Comparison of ENCODE assay signal across 8 mouse cellular contexts in genomic region chr9:121761091-121761665, GRCm38 (mm10). TPM values are rescaled to one million over a fixed set of nuclear protein-coding genes. Genes with fewer than 3 reads are reported as not detected.
A peak's percentile ranks its signal among the peaks of the same experiment; 100 is the strongest.
DNase-seq lines count a peak whose midpoint lies in the region; ATAC-seq lines count a peak whose summit lies in the region.

No protein-coding gene starts in this region.

- H3K27me3 ChIP-seq in megakaryocyte, embryonic 14.5 days (replicated peaks): peaks cover 81% of the 10 kb centered on the region
- no peaks in the 10 kb centered on the region for H3K27me3 ChIP-seq in embryonic facial prominence, embryonic 15.5 days
- H3K27me3 ChIP-seq in intestine, embryonic 16.5 days (replicated peaks; ENCODE audit: control insufficient read depth, insufficient read depth, low read length): no peaks in the 10 kb centered on the region
- H3K27me3 ChIP-seq in stomach, embryonic 15.5 days (replicated peaks): no peaks in the 10 kb centered on the region

- peak overlapping the region; percentile 67; the same call in 1 of the 2 replicates for H3K9ac ChIP-seq in embryonic facial prominence, embryonic 15.5 days
- peak overlapping the region; percentile 92 for H3K9ac ChIP-seq in intestine, embryonic 16.5 days (ENCODE audit: low read depth, low read length)
- peak overlapping the region; percentile 19; the same call in 1 of the 2 replicates for H3K9ac ChIP-seq in stomach, embryonic 15.5 days

- H3K4me2 ChIP-seq in embryonic facial prominence, embryonic 15.5 days (replicated peaks): peak overlapping the region; percentile 85
- peak overlapping the region; percentile 97 for H3K4me2 ChIP-seq in intestine, embryonic 16.5 days (ENCODE audit: low read depth, low read length)
- peak overlapping the region; percentile 94 for H3K4me2 ChIP-seq in stomach, embryonic 15.5 days

- peak overlapping the region; percentile 33 for H3K4me3 ChIP-seq in megakaryocyte, embryonic 14.5 days (replicated peaks)
- peak overlapping the region; percentile 74 for H3K4me3 ChIP-seq in embryonic facial prominence, embryonic 15.5 days (replicated peaks)
- peak overlapping the region; percentile 81 for H3K4me3 ChIP-seq in intestine, embryonic 16.5 days (ENCODE audit: low read length)
- peak overlapping the region; percentile 61 for H3K4me3 ChIP-seq in stomach, embryonic 15.5 days (replicated peaks)

- peak overlapping the region; percentile 92 for H3K27ac ChIP-seq in embryonic facial prominence, embryonic 15.5 days (replicated peaks)
- H3K27ac ChIP-seq in intestine, embryonic 16.5 days (ENCODE audit: low read length): no peak overlapping the region; the same call in 1 of the 2 replicates
- H3K27ac ChIP-seq in stomach, embryonic 15.5 days: peak overlapping the region; percentile 88; the same call in 1 of the 2 replicates

- 52% methylated on average over 10 of the region's 10 CpGs for WGBS in embryonic facial prominence, embryonic 15.5 days
- 58% methylated on average over 10 of the region's 10 CpGs for WGBS in intestine, embryonic 16.5 days
- WGBS in stomach, embryonic 15.5 days: 58% methylated on average over 10 of the region's 10 CpGs

- ATAC-seq in megakaryocyte, adult 5-6 weeks (ENCODE audit: poor library complexity, severe bottlenecking): no peak
- ATAC-seq in embryonic facial prominence, embryonic 15.5 days (ENCODE audit: insufficient number of reproducible peaks, low FRiP score, low TSS enrichment, low read depth): no peak
- ATAC-seq in intestine, embryonic 16.5 days: no peak
- ATAC-seq in stomach, embryonic 15.5 days (ENCODE audit: insufficient read depth, low FRiP score, low read depth): no peak

- H3K36me3 ChIP-seq in megakaryocyte, embryonic 14.5 days (replicated peaks; ENCODE audit: low read length): peaks cover 22% of the 10 kb centered on the region
- peaks cover 42% of the 10 kb centered on the region for H3K36me3 ChIP-seq in embryonic facial prominence, embryonic 15.5 days
- peaks cover 12% of the 10 kb centered on the region; the same call in 1 of the 2 replicates for H3K36me3 ChIP-seq in intestine, embryonic 16.5 days (ENCODE audit: control insufficient read depth, insufficient read depth, low read length)
- H3K36me3 ChIP-seq in stomach, embryonic 15.5 days: peaks cover 24% of the 10 kb centered on the region

- H3K4me1 ChIP-seq in megakaryocyte, embryonic 14.5 days: peaks cover 46% of the 10 kb centered on the region
- peaks cover 68% of the 10 kb centered on the region for H3K4me1 ChIP-seq in embryonic facial prominence, embryonic 15.5 days
- peaks cover 31% of the 10 kb centered on the region for H3K4me1 ChIP-seq in intestine, embryonic 16.5 days (ENCODE audit: control insufficient read depth, insufficient read depth, low read length)
- peaks cover 27% of the 10 kb centered on the region for H3K4me1 ChIP-seq in stomach, embryonic 15.5 days

- no peaks in the 10 kb centered on the region for H3K9me3 ChIP-seq in megakaryocyte, embryonic 14.5 days
- no peaks in the 10 kb centered on the region for H3K9me3 ChIP-seq in embryonic facial prominence, embryonic 15.5 days (replicated peaks)
- H3K9me3 ChIP-seq in intestine, embryonic 16.5 days (ENCODE audit: control insufficient read depth, low read length): no peaks in the 10 kb centered on the region
- no peaks in the 10 kb centered on the region for H3K9me3 ChIP-seq in stomach, embryonic 15.5 days

- DNase-seq in layer of hippocampus, adult 9-10 months (ENCODE audit: low spot score): no peak
- DNase-seq in layer of hippocampus, adult 11-12 months (ENCODE audit: low spot score): no peak
- DNase-seq in thymus, postnatal 14 days: no peak

RNA-seq across cellular contexts. Expression of gene Zfp651, which starts 2.0 kb away (rescaled TPM):
- 1.9 and 2.9 TPM in 2 replicates for polyA plus RNA-seq in megakaryocyte, embryonic 14.5 days (2012; ENCODE audit: insufficient read depth, low replicate concordance)
- total RNA-seq in megakaryocyte, adult 5-6 weeks (2015): not detected in 2 replicates
- total RNA-seq in megakaryocyte, adult 5-6 weeks (2017): not detected in 2 replicates
- polyA plus RNA-seq in embryonic facial prominence, embryonic 15.5 days (2015; fragmentation: Nextera tagmentation; extraction: Ambion mirVana): 34.0 and 35.4 TPM in 2 replicates
- polyA plus RNA-seq in intestine, embryonic 16.5 days (2015; fragmentation: Nextera tagmentation; extraction: Ambion mirVana): 4.0 and 4.8 TPM in 2 replicates
- polyA plus RNA-seq in stomach, embryonic 15.5 days (2015; fragmentation: Nextera tagmentation; extraction: Ambion mirVana): 18.9 and 20.8 TPM in 2 replicates

RNA-seq across cellular contexts. Expression of gene Klhl40, which starts 16.2 kb away (rescaled TPM):
- polyA plus RNA-seq in megakaryocyte, embryonic 14.5 days (2012; ENCODE audit: insufficient read depth, low replicate concordance): not detected in 2 replicates
- total RNA-seq in megakaryocyte, adult 5-6 weeks (2015): not detected in 2 replicates
- not detected in 2 replicates for total RNA-seq in megakaryocyte, adult 5-6 weeks (2017)
- 16.7 and 23.2 TPM in 2 replicates for polyA plus RNA-seq in embryonic facial prominence, embryonic 15.5 days (2015; fragmentation: Nextera tagmentation; extraction: Ambion mirVana)
- 0.27 and 0.32 TPM in 2 replicates for polyA plus RNA-seq in intestine, embryonic 16.5 days (2015; fragmentation: Nextera tagmentation; extraction: Ambion mirVana)
- polyA plus RNA-seq in stomach, embryonic 15.5 days (2015; fragmentation: Nextera tagmentation; extraction: Ambion mirVana): 0.59 and 0.70 TPM in 2 replicates

RNA-seq across cellular contexts. Expression of gene Hhatl, which starts 31.1 kb away (rescaled TPM):
- not detected in 2 replicates for polyA plus RNA-seq in megakaryocyte, embryonic 14.5 days (2012; ENCODE audit: insufficient read depth, low replicate concordance)
- not detected in 2 replicates for total RNA-seq in megakaryocyte, adult 5-6 weeks (2015)
- not detected in 2 replicates for total RNA-seq in megakaryocyte, adult 5-6 weeks (2017)
- 1.2 and 2.5 TPM in 2 replicates for polyA plus RNA-seq in embryonic facial prominence, embryonic 15.5 days (2015; fragmentation: Nextera tagmentation; extraction: Ambion mirVana)
- polyA plus RNA-seq in intestine, embryonic 16.5 days (2015; fragmentation: Nextera tagmentation; extraction: Ambion mirVana): 1.2 and 2.1 TPM in 2 replicates
- polyA plus RNA-seq in stomach, embryonic 15.5 days (2015; fragmentation: Nextera tagmentation; extraction: Ambion mirVana): 1.2 and 1.9 TPM in 2 replicates

RNA-seq across cellular contexts. Expression of gene Nktr, which starts 42.2 kb away (rescaled TPM):
- polyA plus RNA-seq in megakaryocyte, embryonic 14.5 days (2012; ENCODE audit: insufficient read depth, low replicate concordance): 4.4 and 6.4 TPM in 2 replicates
- total RNA-seq in megakaryocyte, adult 5-6 weeks (2015): 72.1 and 87.3 TPM in 2 replicates
- 69.6 and 110 TPM in 2 replicates for total RNA-seq in megakaryocyte, adult 5-6 weeks (2017)
- polyA plus RNA-seq in embryonic facial prominence, embryonic 15.5 days (2015; fragmentation: Nextera tagmentation; extraction: Ambion mirVana): 66.5 and 71.5 TPM in 2 replicates
- polyA plus RNA-seq in intestine, embryonic 16.5 days (2015; fragmentation: Nextera tagmentation; extraction: Ambion mirVana): 44.8 and 46.3 TPM in 2 replicates
- polyA plus RNA-seq in stomach, embryonic 15.5 days (2015; fragmentation: Nextera tagmentation; extraction: Ambion mirVana): 60.2 and 62.0 TPM in 2 replicates

RNA-seq across cellular contexts. Expression of gene Ss18l2, which starts 51.0 kb away (rescaled TPM):
- polyA plus RNA-seq in megakaryocyte, embryonic 14.5 days (2012; ENCODE audit: insufficient read depth, low replicate concordance): 30.1 and 45.4 TPM in 2 replicates
- 36.2 and 39.1 TPM in 2 replicates for total RNA-seq in megakaryocyte, adult 5-6 weeks (2015)
- total RNA-seq in megakaryocyte, adult 5-6 weeks (2017): 29.8 and 35.7 TPM in 2 replicates
- 111 and 116 TPM in 2 replicates for polyA plus RNA-seq in embryonic facial prominence, embryonic 15.5 days (2015; fragmentation: Nextera tagmentation; extraction: Ambion mirVana)
- polyA plus RNA-seq in intestine, embryonic 16.5 days (2015; fragmentation: Nextera tagmentation; extraction: Ambion mirVana): 124 and 144 TPM in 2 replicates
- 123 and 127 TPM in 2 replicates for polyA plus RNA-seq in stomach, embryonic 15.5 days (2015; fragmentation: Nextera tagmentation; extraction: Ambion mirVana)

Comparison
In these comparisons a context has a peak if more than half of its experiments do, and no peak if none do; other contexts are left out.
1. H3K9ac ChIP-seq: peak in every context shown above with its lines; median percentile 92 in intestine, embryonic 16.5 days; 67 in embryonic facial prominence, embryonic 15.5 days; 19 in stomach, embryonic 15.5 days.
2. RNA of gene Klhl40, which starts 16.2 kb away (polyA plus RNA-seq): 16.7 to 23.2 TPM in embryonic facial prominence, embryonic 15.5 days; 0.59 to 0.70 TPM in stomach, embryonic 15.5 days, 0.27 to 0.32 TPM in intestine, embryonic 16.5 days and not detected in megakaryocyte, embryonic 14.5 days; every median in the first group is over 10 times any median in the second.
3. Peak in every context shown above with its lines, with median percentiles within 50 percentile points of each other: H3K4me3 ChIP-seq and H3K4me2 ChIP-seq.